Comparison of ENCODE assay signal across 21 mouse cellular contexts in the genomic region with DNA sequence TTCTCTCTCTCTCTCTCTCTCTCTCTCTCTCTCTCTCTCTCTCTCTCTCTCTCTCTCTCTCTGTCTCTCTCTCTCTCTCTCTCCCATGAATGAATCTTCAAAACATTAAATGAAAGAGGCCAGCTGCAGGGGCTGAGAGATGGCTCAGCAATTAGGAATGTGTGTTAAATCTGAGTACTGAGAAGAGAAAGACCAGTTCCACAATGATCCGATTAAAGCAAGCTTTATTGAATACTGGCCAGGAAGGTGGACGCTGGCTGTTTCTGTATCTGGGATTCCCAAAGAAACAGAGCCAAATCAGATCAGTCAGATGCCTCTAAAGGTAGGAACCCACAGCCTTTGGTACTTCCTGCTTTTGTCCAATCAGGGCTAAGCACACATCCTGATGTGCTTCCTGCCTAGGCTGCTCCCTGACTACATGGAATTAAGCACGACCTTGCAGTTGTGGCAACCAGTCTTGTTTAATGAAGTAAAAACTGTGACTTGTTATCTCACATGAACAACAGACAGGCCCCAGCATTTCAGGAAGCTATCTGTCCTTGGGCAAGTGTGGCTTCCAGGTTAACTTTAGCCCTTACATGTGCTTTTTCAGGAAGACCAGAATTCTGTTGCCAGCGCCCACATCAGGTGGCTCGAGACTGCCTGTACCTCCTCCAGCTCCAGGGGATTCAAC. TPM values are rescaled to one million over a fixed set of nuclear protein-coding genes. Genes with fewer than 3 reads are reported as not detected.
DNase-seq lines count a peak whose midpoint lies in the region; ATAC-seq and TF ChIP-seq lines count a peak whose summit lies in the region.
"Had no signal": no experiment of that assay in that cellular context is flagged by ENCODE, and none has a peak within 500 bp of the region (broad histone marks: within the 10 kb centered on the region; RNA-seq: fewer than 3 reads in every experiment).

No protein-coding gene starts in this region.

- H3K36me3 ChIP-seq in heart, embryonic 16.5 days (ENCODE audit: control insufficient read depth, insufficient read depth), result no peaks in the 10 kb centered on the region
- no peaks in the 10 kb centered on the region for H3K36me3 ChIP-seq in thymus, adult 2 months (ENCODE audit: control insufficient read depth, insufficient read depth, low read length)

- H3K9ac ChIP-seq in heart, embryonic 16.5 days (ENCODE audit: low read length), result no peak overlapping the region
- H3K9ac ChIP-seq: limb, embryonic 12.5 days; liver, embryonic 14.5 days had no signal

- no peak overlapping the region for H3K4me2 ChIP-seq in heart, embryonic 16.5 days (ENCODE audit: low read depth, low read length)
- H3K4me2 ChIP-seq: limb, embryonic 12.5 days had no signal

- no peak for TF ChIP-seq POLR2A in thymus, adult 2 months (IDR thresholded peaks at IDR 0.05; ENCODE audit: control insufficient read depth, extremely low read depth, insufficient read depth, low read length, poor library complexity)

- TF ChIP-seq CTCF in thymus, adult 2 months (IDR thresholded peaks at IDR 0.05; ENCODE audit: borderline replicate concordance, control insufficient read depth, extremely low read depth, insufficient read depth, low read length, poor library complexity), result no peak

- no peaks in the 10 kb centered on the region for H3K9me3 ChIP-seq in heart, embryonic 16.5 days (replicated peaks; ENCODE audit: control insufficient read depth, low read length)
- H3K9me3 ChIP-seq: limb, embryonic 12.5 days had no signal

- no peak for DNase-seq in heart, adult 8-10 months (ENCODE audit: low spot score)
- DNase-seq in thymus, adult 2 months, result no peak
- DNase-seq in thymus, adult 18-20 months, result no peak
- peak; percentile 93 for DNase-seq in MN1 (ENCODE audit: low spot score)
- no peak for DNase-seq in spleen, postnatal 4 days (ENCODE audit: low spot score in 2 of 2)
- DNase-seq in B cell, adult 2 months, result no peak
- DNase-seq: cerebellum, postnatal 10 days; gastrocnemius, postnatal 25 days; heart, postnatal 36 days; kidney, adult 11 months; kidney, postnatal 10 days; lung, postnatal 4 days; retina, postnatal 1 day had no signal

- no peak for ATAC-seq in heart, embryonic 16.5 days (replicated peaks; ENCODE audit: extremely low read depth, insufficient read depth, low FRiP score)
- peak; percentile 18 for ATAC-seq in megakaryocyte-erythroid progenitor cell, adult 5-6 weeks (replicated peaks; ENCODE audit: low FRiP score, low TSS enrichment, poor library complexity, severe bottlenecking)
- ATAC-seq: CD4-positive, CD25-positive, alpha-beta regulatory T cell, adult 4 months; hindbrain, postnatal 0 days; midbrain, embryonic 16.5 days had no signal

- no peaks in the 10 kb centered on the region for H3K27me3 ChIP-seq in heart, embryonic 16.5 days (ENCODE audit: control insufficient read depth, insufficient read depth, low read length)
- H3K27me3 ChIP-seq in thymus, adult 2 months (ENCODE audit: control insufficient read depth, insufficient read depth, low read length), result no peaks in the 10 kb centered on the region
- H3K27me3 ChIP-seq: limb, embryonic 12.5 days had no signal

- peaks cover 14% of the 10 kb centered on the region for H3K4me1 ChIP-seq in heart, embryonic 16.5 days (ENCODE audit: control insufficient read depth, insufficient read depth, low read length)
- peaks cover 61% of the 10 kb centered on the region for H3K4me1 ChIP-seq in thymus, adult 2 months (replicated peaks; ENCODE audit: control insufficient read depth, insufficient read depth, low read length)

- WGBS in heart, embryonic 16.5 days, result 43% methylated on average over 5 of the region's 5 CpGs
- 15% methylated on average over 5 of the region's 5 CpGs for WGBS in thymus, adult 2 months

- H3K4me3 ChIP-seq in heart, embryonic 16.5 days (ENCODE audit: low read length), result no peak overlapping the region
- no peak overlapping the region for H3K4me3 ChIP-seq in thymus, adult 2 months (ENCODE audit: control insufficient read depth, insufficient read depth, low read length)
- H3K4me3 ChIP-seq: limb, embryonic 12.5 days had no signal

- peak overlapping the region; percentile 41 for H3K27ac ChIP-seq in heart, embryonic 16.5 days (ENCODE audit: low read length)
- H3K27ac ChIP-seq in thymus, adult 2 months (ENCODE audit: control insufficient read depth, insufficient read depth, low read length), result peak overlapping the region; percentile 80
- H3K27ac ChIP-seq: hindbrain, postnatal 0 days; limb, embryonic 12.5 days; liver, embryonic 14.5 days had no signal

RNA-seq across cellular contexts. Expression of gene Aars2, which starts 3.2 kb away (rescaled TPM):
- 25.0 and 25.4 TPM in 2 replicates for polyA plus RNA-seq in heart, embryonic 16.5 days (2015; fragmentation: Nextera tagmentation; extraction: Ambion mirVana)
- total RNA-seq in heart, adult 8-10 months (2022), result 10 to 100 TPM; 18.7 to 21.1 (median 19.9) TPM
- polyA plus RNA-seq in thymus, adult 2 months (2012; rRNA removed), result 70.9 and 78.7 TPM in 2 replicates
- 17.5 and 20.6 TPM in 2 replicates for total RNA-seq in megakaryocyte-erythroid progenitor cell, adult 5-6 weeks (2014; fragmentation: Nextera tagmentation)
- total RNA-seq in megakaryocyte-erythroid progenitor cell, adult 5-6 weeks (2017), result 9.8 and 13.4 TPM in 2 replicates

RNA-seq across cellular contexts. Expression of gene Tcte1, which starts 19.8 kb away (rescaled TPM):
- 0.49 and 0.63 TPM in 2 replicates for polyA plus RNA-seq in heart, embryonic 16.5 days (2015; fragmentation: Nextera tagmentation; extraction: Ambion mirVana)
- total RNA-seq in heart, adult 8-10 months (2022), result not detected
- polyA plus RNA-seq in thymus, adult 2 months (2012; rRNA removed), result 0.87 and 1.2 TPM in 2 replicates
- not detected in 2 replicates for total RNA-seq in megakaryocyte-erythroid progenitor cell, adult 5-6 weeks (2014; fragmentation: Nextera tagmentation)
- not detected in 2 replicates for total RNA-seq in megakaryocyte-erythroid progenitor cell, adult 5-6 weeks (2017)
- total RNA-seq: adrenal gland, postnatal 4 days; gastrocnemius, postnatal 25 days; heart, postnatal 36 days had no signal
- polyA plus RNA-seq: CD4-positive, CD25-positive, alpha-beta regulatory T cell, adult 4 months; liver, embryonic 14.5 days had no signal

RNA-seq across cellular contexts. Expression of gene Spats1, which starts 28.2 kb away (rescaled TPM):
- 1.2 and 1.5 TPM in 2 replicates for polyA plus RNA-seq in heart, embryonic 16.5 days (2015; fragmentation: Nextera tagmentation; extraction: Ambion mirVana)
- total RNA-seq in heart, adult 8-10 months (2022), result under 1 TPM in 3 of 4 experiments, not detected in 1; 0.28 to 0.47 (median 0.38) TPM
- polyA plus RNA-seq in thymus, adult 2 months (2012; rRNA removed), result 0.06 and 0.30 TPM in 2 replicates
- not detected in 2 replicates for total RNA-seq in megakaryocyte-erythroid progenitor cell, adult 5-6 weeks (2014; fragmentation: Nextera tagmentation)
- not detected in 2 replicates for total RNA-seq in megakaryocyte-erythroid progenitor cell, adult 5-6 weeks (2017)
- total RNA-seq: gastrocnemius, postnatal 25 days had no signal

RNA-seq across cellular contexts. Expression of gene Tmem151b, which starts 46.0 kb away (rescaled TPM):
- 1.2 and 1.9 TPM in 2 replicates for polyA plus RNA-seq in heart, embryonic 16.5 days (2015; fragmentation: Nextera tagmentation; extraction: Ambion mirVana)
- under 1 TPM in 1 of 4 experiments, not detected in 3; 0.09 TPM for total RNA-seq in heart, adult 8-10 months (2022)
- 44.6 and 65.5 TPM in 2 replicates for polyA plus RNA-seq in thymus, adult 2 months (2012; rRNA removed)
- not detected in 2 replicates for total RNA-seq in megakaryocyte-erythroid progenitor cell, adult 5-6 weeks (2014; fragmentation: Nextera tagmentation)
- not detected in 2 replicates for total RNA-seq in megakaryocyte-erythroid progenitor cell, adult 5-6 weeks (2017)
- total RNA-seq: gastrocnemius, postnatal 25 days had no signal

RNA-seq across cellular contexts. Expression of gene Nfkbie, which starts 52.1 kb away (rescaled TPM):
- polyA plus RNA-seq in heart, embryonic 16.5 days (2015; fragmentation: Nextera tagmentation; extraction: Ambion mirVana), result 5.3 and 10.9 TPM in 2 replicates
- 1 to 10 TPM in 3 of 4 experiments, under 1 TPM in 1; 0.65 to 1.5 (median 1.3) TPM for total RNA-seq in heart, adult 8-10 months (2022)
- polyA plus RNA-seq in thymus, adult 2 months (2012; rRNA removed), result 64.5 and 77.4 TPM in 2 replicates
- total RNA-seq in megakaryocyte-erythroid progenitor cell, adult 5-6 weeks (2014; fragmentation: Nextera tagmentation), result 4.2 and 6.0 TPM in 2 replicates
- 3.2 and 3.9 TPM in 2 replicates for total RNA-seq in megakaryocyte-erythroid progenitor cell, adult 5-6 weeks (2017)
